Mouse (Mus musculus) cerebellum, adult (tissue): ENCODE results near the gene Scamp1.

Experiments
- ATAC-seq: cut with Nextera tagmentation; 2 replicates; pipeline ENCODE4 v1.9.2; 2017; ENCODE audit warnings: mild to moderate bottlenecking, moderate library complexity, mixed read lengths; ENCODE audit not compliant: insufficient number of reproducible peaks, low FRiP score, low TSS enrichment

The Scamp1 gene

DNA sequence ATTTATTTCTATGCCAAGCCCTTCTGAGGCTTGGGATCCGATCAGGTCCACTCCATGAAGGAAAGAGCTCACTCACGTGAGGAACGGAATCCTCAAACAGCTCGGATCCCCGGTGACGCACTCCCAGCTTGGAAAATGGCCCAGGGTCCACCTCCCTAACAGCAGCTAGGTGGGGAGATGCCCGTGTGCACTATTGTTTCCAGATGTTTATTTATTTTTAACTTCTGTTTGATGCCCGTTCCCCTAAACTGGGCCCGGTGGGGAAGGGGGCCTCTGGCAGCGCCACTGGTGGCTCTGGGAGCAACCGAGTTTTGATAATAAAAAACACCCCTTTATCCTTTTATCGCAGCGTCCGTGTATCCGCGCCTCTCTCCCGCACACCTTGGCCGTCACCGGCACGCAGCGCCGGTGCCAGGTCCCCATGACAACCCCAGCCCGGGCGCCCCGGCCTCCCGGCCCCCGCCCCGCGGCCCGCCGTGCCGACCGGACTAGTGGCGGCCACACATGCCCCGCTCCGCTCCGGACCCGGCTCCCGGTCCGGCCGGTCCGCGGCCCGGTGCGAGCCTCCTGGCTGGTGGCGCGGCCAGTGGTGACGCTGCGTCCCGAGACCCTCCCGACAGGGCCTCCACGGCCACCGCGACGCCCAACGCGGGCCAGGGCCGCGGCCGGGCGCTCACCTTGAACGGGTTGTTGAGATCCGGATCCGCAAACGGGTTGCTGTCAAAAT is 951 bp downstream of the Scamp1 start:
- ATAC-seq: peak; percentile 42

- no peak for ATAC-seq
Measured at GRCm38 (mm10) chr13:94279420-94279819, 6.2 kb downstream of the Scamp1 start.

DNA sequence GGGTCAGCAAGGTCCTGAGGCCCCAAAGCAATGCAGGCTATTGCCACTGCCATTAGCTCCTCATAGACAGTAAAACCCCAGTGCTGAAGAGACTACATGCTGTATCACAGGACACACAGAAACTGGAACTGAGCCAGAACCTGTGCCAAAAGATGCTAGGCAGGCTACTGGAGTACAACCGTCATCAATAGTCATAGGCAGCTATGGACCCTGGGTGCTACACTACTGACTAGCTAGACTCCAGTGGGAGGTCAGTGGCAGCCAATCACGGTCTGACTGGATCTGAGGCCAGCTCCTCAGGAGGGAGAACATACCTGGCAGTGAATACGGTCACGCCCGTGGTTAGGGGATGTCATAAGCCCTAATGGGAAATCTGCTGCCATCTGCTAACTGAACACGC is 14.4 kb downstream of the Scamp1 start:
- peak; percentile 68 for ATAC-seq

GRCm38 (mm10) chr13:94268201-94268600 is 17.5 kb downstream of the Scamp1 start:
- ATAC-seq: no peak

DNA sequence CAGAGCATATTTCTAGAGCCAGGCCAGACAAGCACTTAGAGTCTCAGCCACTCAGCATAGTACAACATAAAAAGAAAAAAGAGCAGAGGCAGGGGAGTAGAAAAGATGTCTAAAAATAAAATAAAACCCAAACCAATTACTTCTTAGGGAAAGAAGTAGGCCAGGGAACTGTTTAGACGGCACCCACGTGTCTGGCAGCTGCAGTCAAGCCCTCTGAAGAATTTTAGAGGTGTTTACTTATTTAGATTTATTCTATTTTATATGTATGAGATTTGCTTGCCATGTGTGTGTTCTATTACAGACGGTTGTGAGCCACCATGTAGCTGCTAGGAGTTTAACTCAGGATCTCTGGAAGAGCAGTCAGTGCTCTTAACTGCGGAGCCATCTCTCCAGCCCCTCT is 18.5 kb downstream of the Scamp1 start:
- ATAC-seq: no peak

GRCm38 (mm10) chr13:94266530-94266929 is 19.1 kb downstream of the Scamp1 start:
- ATAC-seq: no peak

GRCm38 (mm10) chr13:94265291-94265690 is 20.4 kb downstream of the Scamp1 start:
- ATAC-seq: no peak

DNA sequence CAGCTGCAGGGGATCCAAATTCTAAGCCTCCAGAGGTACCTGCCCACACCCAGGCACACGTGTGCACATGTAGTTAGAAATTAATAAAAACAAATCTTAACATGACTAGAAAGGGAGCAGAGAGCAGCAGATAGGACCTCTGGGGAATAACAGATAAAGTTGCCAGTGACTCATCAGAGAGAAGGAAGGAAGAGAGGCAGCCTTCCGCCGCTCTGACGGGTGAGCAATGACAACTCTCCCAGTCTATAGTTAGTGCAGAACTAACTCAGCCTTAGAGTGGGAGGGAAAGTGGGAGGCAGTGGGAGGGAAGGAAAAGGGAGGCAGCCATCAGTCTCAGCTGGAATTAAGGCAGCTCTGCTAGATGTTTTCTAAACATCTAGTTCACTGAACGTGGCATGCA is 21.7 kb downstream of the Scamp1 start:
- ATAC-seq: no peak

DNA sequence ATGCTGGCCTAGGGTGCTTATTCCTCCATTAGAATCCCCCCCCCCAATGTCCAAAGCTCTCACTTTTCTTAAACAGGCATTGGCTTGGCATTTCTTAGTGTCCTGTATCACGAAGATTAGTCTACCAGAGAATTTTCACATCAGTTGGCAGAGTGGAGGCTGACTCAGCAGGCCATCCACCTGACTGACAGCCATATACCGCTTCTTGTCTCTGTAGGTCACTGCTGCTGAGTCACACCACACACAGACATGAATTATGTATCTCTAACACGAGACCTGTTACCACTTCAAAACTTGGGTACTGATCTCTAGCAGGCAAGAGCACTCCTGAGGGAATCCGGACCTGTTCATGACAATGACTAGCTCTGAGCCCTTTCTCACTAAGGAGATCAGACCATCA is 23.1 kb downstream of the Scamp1 start:
- ATAC-seq: peak; percentile 41; the same call in 1 of the 2 replicates

DNA sequence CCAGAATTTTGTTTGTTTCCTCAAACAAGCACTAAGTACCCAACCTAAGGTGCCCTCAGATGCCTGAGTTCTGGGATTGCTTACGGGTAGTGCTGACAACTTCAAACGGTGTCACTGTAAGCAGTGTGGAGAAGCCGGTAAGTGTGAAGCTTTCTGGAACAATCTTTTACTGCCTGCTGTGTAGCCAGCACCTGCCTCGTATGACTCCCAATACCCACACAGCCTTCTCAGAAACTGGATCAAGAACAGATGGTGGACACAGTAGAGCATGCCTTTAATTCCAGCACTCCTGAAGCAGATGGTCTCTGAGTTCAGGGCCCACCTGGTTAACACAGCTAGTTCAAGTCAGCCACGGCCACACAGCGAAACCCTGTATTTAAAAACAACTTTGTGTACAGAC is 24.0 kb downstream of the Scamp1 start:
- peak; percentile 75; the same call in 1 of the 2 replicates for ATAC-seq

- ATAC-seq: no peak
Measured at GRCm38 (mm10) chr13:94260961-94261360, 24.7 kb downstream of the Scamp1 start.

DNA sequence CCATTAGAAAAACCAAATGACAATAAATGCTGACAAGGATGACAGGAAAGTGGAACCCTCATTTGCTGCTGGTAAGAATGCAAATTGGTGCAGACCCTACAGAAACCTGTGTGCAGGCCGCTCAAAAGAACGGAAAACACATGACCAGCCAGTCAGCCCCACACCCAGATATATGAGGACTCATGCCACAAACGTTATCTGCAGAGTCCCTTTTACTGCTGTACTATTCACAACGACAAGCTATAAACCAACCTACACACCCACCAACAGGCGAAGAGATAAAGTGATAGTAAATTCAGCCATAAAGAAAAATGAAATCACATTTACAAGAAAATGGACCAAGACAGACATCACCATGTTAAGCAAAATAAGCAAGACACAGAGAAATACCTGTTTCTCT is 26.4 kb downstream of the Scamp1 start:
- ATAC-seq: no peak

GRCm38 (mm10) chr13:94258530-94258929 is 27.1 kb downstream of the Scamp1 start:
- ATAC-seq: no peak

DNA sequence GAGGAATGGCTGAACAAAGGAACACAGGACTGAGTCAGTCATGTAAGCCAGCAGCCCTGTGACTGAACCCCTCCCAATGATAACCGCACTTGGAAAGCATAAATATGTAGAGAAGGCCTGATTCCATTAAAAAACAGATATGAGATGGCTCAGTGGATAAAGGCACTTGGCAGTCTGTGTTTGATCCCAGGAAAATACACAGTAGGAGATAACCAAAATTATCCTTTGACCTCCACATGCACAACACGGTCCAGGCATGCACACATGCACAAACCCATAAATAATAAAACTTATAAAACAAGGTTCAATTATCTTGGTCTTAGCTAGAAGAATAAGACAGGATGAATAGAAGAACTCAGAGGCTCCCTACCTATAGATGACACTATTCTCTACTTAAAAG is 27.9 kb downstream of the Scamp1 start:
- ATAC-seq: no peak

DNA sequence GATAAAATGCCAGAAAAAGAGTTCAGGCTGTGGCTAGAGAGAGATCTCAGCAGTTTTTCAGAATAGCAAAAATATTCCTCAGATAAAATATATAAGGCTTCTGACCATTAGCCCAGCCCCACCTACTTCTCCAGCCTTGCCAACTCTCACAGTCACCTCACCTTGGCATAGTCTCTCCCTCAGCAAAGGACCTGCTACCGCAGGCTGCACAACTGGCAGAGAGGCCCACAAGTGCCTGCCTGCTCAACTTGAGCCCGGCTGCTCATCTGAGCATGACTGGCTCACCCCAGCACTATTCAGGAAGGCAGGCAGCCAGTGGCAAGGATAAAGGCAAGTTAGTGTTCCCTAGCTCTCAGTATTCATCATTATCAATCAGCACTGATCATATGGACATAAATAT is 30.5 kb downstream of the Scamp1 start:
- no peak for ATAC-seq

DNA sequence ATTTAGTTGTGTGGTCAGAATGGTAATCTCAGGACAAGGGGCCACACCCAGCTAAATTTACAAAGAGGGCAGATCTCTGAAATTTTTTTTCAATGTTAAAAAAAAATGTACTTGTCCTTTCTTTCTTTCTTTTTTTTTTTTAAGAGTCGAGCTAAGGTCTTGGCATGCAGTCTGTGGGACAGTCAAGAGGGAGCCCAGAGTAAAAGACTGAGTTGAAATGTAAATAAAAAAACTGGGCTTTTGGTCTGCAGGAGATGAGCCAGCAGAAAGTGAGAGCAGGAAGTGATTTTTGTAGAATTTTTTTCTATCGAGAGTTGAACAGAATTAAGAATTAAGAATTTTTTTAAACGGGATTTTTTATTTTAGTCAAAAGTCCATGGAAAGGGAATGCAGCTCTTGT is 31.4 kb downstream of the Scamp1 start:
- ATAC-seq: no peak

- ATAC-seq: no peak
Measured at GRCm38 (mm10) chr13:94253052-94253451, 32.6 kb downstream of the Scamp1 start.

GRCm38 (mm10) chr13:94250761-94251160 is 34.9 kb downstream of the Scamp1 start:
- ATAC-seq: no peak

DNA sequence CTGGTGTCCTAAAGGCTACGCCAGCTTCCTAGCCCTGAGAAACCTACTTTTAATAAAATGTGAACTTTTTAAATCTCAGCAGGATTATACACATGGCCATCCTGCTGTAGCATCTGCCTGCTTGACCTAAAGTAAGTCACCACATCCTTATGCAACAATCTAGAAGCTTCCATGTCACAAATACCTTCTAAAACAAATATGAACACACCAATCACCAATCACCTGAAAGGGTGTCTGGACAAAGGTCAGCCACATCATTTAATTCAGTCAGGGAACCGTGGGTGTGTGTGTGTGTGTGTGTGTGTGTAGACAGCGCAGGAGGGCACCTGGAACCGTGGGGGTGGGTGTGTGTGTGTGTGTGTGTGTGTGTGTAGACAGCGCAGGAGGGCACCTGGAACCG is 35.5 kb downstream of the Scamp1 start:
- no peak for ATAC-seq

DNA sequence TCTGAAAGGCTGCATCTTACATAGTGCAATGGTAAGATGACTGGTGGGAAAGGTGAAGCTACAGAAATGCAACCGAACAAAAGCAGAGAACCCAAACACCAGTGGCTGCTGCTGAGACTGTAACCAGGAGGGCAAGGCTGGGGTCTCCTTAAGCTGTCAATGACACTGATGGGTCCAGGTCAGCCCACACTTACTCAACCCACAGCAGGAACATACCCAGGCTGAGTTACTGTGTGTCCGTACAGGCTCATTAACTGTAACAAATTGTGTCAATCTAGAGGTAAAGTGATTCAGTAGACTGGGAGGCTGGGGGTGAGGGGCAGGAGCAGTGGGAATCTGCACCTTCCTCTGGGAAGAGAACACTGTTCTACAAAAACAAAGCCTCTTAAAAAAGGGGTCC is 42.8 kb downstream of the Scamp1 start:
- no peak for ATAC-seq

DNA sequence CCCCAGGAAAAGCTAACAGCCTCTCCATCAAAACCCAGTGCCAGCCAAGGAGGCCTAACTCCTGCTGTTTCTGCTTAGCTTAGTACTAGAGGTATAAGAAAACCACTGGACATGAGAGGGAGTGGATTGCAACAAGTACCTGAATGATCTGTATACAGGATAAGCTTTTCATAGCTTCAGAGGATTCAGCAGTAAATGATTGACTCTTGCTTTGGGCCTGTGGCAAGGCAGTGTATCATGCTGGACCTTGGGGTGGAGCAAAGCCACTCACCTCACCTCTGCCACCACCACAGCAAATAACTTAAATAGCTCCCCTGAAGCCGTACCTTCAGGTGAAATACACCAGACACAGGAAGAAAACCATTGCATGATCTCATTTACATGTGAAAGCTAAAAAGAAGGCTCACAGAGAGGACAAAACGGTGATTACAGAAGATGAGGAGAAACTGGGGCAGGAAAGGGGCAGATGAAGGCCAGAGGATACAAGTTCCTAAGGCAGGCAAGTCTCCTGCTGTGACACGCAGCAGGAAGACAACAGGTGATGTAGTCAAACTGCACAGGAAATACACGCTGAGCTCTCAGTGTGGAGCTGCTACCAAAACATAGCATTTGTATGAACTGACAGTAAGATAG is 43.6 kb downstream of the Scamp1 start:
- ATAC-seq: no peak

DNA sequence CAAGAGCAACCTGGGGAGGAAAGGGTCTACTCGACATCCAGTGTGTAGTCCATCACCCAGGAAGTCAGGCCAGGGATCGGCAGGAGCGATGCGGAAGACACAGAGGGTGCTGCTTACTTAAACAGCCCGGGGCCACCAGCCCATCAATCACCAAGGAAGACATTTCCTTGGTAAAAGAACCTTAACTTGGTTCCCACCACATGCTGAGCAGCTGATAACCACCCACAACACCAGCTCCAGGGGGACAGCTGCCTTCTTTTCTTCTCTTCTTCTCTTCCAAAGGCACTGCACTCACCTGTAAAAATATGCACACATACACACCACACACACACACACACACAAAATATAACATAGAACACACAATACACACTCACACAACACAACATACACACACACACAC is 44.8 kb downstream of the Scamp1 start:
- no peak for ATAC-seq
